Mouse (Mus musculus): ENCODE measurements around the gene Otub1. TPM values are rescaled to one million over a fixed set of nuclear protein-coding genes. Genes with fewer than 3 reads are reported as not detected.

The Otub1 gene
- polyA plus RNA-seq, 1 experiment from 2014 or later: 220 TPM

DNA sequence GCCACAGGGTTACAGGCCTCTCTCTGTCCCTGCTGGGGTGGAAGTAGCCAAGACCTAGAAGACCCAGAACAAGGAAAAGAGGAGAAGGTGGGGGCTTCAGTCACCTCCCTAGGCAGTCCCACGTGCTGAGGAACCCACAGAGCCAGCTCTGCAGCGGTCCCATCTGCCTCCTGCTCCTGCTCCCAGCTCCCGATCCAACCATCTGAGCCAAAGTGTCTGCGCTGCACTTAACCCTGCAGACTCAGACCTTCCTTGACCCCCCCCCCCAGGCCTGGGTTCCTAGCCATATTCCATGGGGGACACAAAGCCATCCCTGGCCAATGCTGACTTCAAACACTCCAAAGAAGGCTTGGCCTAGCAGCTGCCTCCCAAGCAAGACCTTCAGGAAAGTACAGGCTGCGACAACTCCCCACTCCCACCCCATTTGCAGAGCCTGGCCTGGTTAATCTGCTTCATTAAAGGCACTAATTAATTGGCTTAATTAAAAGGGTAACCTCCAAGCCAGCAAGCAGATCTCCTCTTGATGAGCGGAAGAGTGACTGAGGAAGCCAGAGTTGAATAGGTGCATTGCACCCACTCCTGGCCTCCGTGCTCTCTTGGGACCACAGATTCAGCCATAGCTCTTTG is 54.7 kb downstream of the Otub1 start:
- H3K4me2 ChIP-seq: no peak overlapping the region
- H3K9me3 ChIP-seq: no peaks in the 10 kb centered on the region
- 0 out of 2 replicates have a peak overlapping the region, but pooled peaks have one; percentile 42 for H3K27ac ChIP-seq
- 56% methylated on average over 7 of the region's 7 CpGs for WGBS
- peaks cover 80% of the 10 kb centered on the region for H3K4me1 ChIP-seq
- H3K4me3 ChIP-seq (replicated peaks): no peak overlapping the region
- H3K27me3 ChIP-seq: peaks cover 25% of the 10 kb centered on the region
- no peak overlapping the region; the same call in 1 of the 2 replicates for H3K9ac ChIP-seq
- no peak for ATAC-seq (ENCODE audit: low FRiP score)
- H3K36me3 ChIP-seq (replicated peaks): no peaks in the 10 kb centered on the region

DNA sequence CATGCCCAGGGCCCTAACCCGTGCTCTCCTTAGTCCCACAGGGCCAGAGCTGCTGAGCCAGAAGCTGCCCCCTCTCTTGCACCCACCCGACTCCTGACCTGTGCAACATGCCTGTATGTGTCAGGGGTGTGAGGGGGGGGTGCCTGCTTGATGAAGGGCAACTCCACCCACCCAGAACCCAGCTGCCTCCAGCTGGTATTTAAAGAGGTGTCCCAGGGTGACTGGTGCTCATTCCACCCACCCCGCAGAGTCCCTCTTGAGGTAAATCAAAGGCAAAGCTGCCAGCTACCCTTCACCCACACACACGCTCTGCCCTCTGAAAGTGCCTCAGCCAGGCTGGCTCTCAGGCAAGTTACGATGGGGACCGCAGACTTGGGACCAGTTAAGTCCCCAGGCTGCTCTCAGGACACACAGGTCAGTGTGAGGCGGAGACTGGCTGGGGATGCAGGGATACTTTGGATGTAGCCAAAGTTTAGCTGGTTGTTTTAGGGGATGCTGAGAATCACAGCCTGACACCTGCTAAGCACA is 56.9 kb downstream of the Otub1 start:
- 67% methylated on average over 7 of the region's 7 CpGs for WGBS
- Histone ChIP-seq H3K9ac (0 out of 2 replicates have a peak overlapping the region, but pooled peaks have one; percentile 2), H3K9me3 (no peaks in the 10 kb centered on the region), H3K4me3 (replicated peaks) (no peak overlapping the region), H3K27ac (peak overlapping the region; percentile 57; the same call in 1 of the 2 replicates), H3K36me3 (replicated peaks) (no peaks in the 10 kb centered on the region), H3K4me2 (no peak overlapping the region), H3K27me3 (peaks cover 41% of the 10 kb centered on the region), H3K4me1 (peaks cover 68% of the 10 kb centered on the region)
- ATAC-seq (ENCODE audit: low FRiP score): no peak

DNA sequence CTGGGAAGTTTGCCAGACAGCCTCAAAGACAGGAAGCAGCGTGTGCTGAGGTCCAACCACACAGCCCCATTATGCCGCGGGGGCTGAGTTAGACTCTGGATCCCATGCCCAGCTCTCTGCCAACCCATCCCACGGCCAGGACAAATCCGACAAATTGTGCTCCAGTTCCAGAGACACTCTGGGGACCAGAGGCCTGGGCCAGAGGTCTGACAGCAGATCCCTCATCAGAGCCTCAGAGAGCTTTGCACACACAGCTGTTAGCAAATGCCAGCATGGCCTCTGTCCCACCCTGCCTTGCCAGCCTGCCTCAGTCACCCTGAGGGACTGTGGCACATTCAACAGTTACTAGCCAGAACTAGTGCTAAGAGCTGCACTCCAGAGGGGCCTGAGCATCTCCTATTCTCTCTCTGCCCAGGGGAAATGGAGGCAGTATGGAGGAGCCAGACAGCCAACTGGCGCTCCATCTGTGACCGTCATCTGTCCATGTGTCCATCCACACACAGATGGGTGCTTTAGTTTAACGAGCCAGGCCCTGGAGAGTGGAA is 57.5 kb downstream of the Otub1 start:
- Histone ChIP-seq H3K9me3 (no peaks in the 10 kb centered on the region), H3K4me2 (no peak overlapping the region), H3K27ac (peak overlapping the region; percentile 61; the same call in 1 of the 2 replicates), H3K27me3 (peaks cover 41% of the 10 kb centered on the region), H3K36me3 (replicated peaks) (no peaks in the 10 kb centered on the region), H3K9ac (peak overlapping the region; percentile 17; the same call in 1 of the 2 replicates), H3K4me3 (replicated peaks) (no peak overlapping the region), H3K4me1 (peaks cover 73% of the 10 kb centered on the region)
- 67% methylated on average over 8 of the region's 8 CpGs for WGBS
- no peak; the same call in 1 of the 2 replicates for ATAC-seq (ENCODE audit: low FRiP score)

Other genes with a start within 250 kb of the Otub1 start
- 237 and 333 TPM in 2 replicates for gene Ppp1r14b, start 231.3 kb downstream of the Otub1 start, polyA plus RNA-seq (2016; fragmentation: Nextera tagmentation; extraction: Ambion mirVana)
- 22.4 and 24.3 TPM in 2 replicates for gene Plcb3, start 229.8 kb downstream of the Otub1 start, polyA plus RNA-seq (2016; fragmentation: Nextera tagmentation; extraction: Ambion mirVana)
- 76.9 and 79.8 TPM in 2 replicates for gene Fkbp2, start 225.8 kb downstream of the Otub1 start, polyA plus RNA-seq (2016; fragmentation: Nextera tagmentation; extraction: Ambion mirVana)
- 40.0 and 42.1 TPM in 2 replicates for gene Vegfb, start 218.7 kb downstream of the Otub1 start, polyA plus RNA-seq (2016; fragmentation: Nextera tagmentation; extraction: Ambion mirVana)
- 15.0 and 18.8 TPM in 2 replicates for gene Dnajc4, start 213.7 kb downstream of the Otub1 start, polyA plus RNA-seq (2016; fragmentation: Nextera tagmentation; extraction: Ambion mirVana)
- 13.6 and 16.2 TPM in 2 replicates for gene Nudt22, start 210.2 kb downstream of the Otub1 start, polyA plus RNA-seq (2016; fragmentation: Nextera tagmentation; extraction: Ambion mirVana)
- 11.9 and 13.8 TPM in 2 replicates for gene Trpt1, start 210.2 kb downstream of the Otub1 start, polyA plus RNA-seq (2016; fragmentation: Nextera tagmentation; extraction: Ambion mirVana)
- 4.7 and 5.1 TPM in 2 replicates for gene Fermt3, start 186.8 kb downstream of the Otub1 start, polyA plus RNA-seq (2016; fragmentation: Nextera tagmentation; extraction: Ambion mirVana)
- gene Stip1, start 166.3 kb downstream of the Otub1 start, polyA plus RNA-seq (2016; fragmentation: Nextera tagmentation; extraction: Ambion mirVana): 324 and 357 TPM in 2 replicates
- gene Macrod1, start 149.5 kb downstream of the Otub1 start, polyA plus RNA-seq (2016; fragmentation: Nextera tagmentation; extraction: Ambion mirVana): 4.4 and 5.3 TPM in 2 replicates
- 7.3 and 8.0 TPM in 2 replicates for gene Flrt1, start 100.6 kb downstream of the Otub1 start, polyA plus RNA-seq (2016; fragmentation: Nextera tagmentation; extraction: Ambion mirVana)
- gene Cox8a, start 11.3 kb upstream of the Otub1 start, polyA plus RNA-seq (2016; fragmentation: Nextera tagmentation; extraction: Ambion mirVana): 781 and 789 TPM in 2 replicates
- gene Naa40, start 34.9 kb upstream of the Otub1 start, polyA plus RNA-seq (2016; fragmentation: Nextera tagmentation; extraction: Ambion mirVana): 90.0 and 92.2 TPM in 2 replicates
- 88.6 and 89.4 TPM in 2 replicates for gene Rcor2, start 61.0 kb upstream of the Otub1 start, polyA plus RNA-seq (2016; fragmentation: Nextera tagmentation; extraction: Ambion mirVana)
- 47.6 and 53.5 TPM in 2 replicates for gene Mark2, start 135.5 kb upstream of the Otub1 start, polyA plus RNA-seq (2016; fragmentation: Nextera tagmentation; extraction: Ambion mirVana)
- gene Spindoc, start 176.7 kb upstream of the Otub1 start, polyA plus RNA-seq (2016; fragmentation: Nextera tagmentation; extraction: Ambion mirVana): 41.9 and 42.4 TPM in 2 replicates
- 16.3 and 18.6 TPM in 2 replicates for gene 2700081O15Rik, start 211.3 kb upstream of the Otub1 start, polyA plus RNA-seq (2016; fragmentation: Nextera tagmentation; extraction: Ambion mirVana)